Mouse (Mus musculus) monocyte, adult 2 months (primary cell): ENCODE measurements around the gene Krba1.

Experiments
- DNase-seq, 2 experiments: peaks; one replicate each; pipeline ENCODE4 v3.0.0; 2022; ENCODE audit warnings: low spot score in 2 of 2, low read depth in 1 of 2

Krba1 gene

DNA sequence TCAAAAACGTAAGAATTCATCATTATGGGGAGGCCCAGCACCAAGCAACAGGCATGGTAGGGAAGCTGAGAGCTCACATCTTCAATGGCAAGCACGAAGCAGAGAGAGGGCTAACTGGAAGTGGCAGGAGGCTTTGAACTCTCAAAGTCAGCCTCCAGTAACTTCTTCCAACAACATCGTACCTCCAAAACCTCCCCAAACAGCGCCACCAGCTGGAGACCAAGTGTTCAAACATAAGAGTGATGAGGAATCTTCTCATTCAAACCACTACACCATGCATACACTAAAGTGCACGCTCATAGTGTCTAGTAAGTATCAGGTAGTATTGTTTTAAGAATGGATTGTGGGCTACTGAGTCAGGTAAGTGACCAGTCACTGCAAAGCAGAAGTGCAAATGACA is 28.7 kb downstream of the Krba1 start:
- DNase-seq = no peak

DNA sequence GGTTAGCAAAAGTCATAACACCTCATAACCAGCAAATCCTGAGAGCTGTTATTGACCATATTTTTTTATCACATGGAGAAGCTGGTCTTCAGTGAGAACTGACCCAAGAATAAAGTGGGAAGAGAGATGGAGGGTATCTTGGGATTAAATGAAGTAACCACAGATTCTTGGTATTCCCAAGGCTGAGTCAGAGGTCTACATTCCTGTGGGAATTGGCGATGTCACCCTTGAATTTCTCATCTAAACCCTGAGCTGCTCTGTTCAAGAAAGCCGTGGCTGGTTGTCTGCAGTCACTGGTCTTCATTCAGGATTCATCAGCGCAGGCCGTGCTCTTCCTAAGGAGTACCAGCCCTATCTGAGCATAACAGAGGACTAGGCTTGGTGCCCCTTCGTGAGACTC is 31.6 kb downstream of the Krba1 start:
- DNase-seq = no peak

DNA sequence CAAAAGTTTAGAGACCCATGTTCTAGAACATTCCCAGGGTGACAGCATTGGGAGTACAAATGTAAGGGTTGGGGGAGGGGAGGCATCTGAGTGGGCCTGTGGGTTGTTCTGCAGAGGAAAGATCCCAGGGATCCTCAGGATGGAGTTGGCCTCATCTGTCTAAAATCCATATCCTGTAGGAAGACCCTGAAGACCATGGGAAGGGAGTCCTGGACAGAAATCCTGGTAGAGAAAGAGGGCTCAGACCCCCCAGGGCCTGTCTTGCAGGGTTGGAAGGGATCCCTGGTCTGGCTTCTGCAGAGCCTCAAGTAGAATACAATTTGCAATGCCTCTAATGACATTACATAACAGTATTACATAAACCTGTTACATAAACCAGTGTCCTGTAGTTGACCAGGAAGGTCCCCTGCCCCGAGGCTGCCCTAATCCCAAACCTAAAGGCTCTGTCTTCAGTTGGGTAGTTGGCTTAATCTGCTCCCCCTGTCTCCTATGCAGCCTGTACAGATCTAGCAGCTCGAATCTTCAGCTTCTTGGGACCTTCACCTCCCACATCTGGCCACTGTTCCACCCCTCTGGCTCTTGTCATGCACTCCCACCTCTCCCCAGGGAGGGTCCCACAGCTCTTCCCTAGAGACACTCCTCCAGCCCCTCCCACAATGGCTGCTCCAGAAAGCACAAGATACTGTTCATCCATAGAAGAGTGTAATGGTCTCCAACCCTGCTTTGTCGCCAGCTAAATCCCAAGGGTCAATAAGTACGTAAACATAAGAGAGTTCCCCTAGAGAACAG is 33.6 kb downstream of the Krba1 start:
- no peak for DNase-seq

DNA sequence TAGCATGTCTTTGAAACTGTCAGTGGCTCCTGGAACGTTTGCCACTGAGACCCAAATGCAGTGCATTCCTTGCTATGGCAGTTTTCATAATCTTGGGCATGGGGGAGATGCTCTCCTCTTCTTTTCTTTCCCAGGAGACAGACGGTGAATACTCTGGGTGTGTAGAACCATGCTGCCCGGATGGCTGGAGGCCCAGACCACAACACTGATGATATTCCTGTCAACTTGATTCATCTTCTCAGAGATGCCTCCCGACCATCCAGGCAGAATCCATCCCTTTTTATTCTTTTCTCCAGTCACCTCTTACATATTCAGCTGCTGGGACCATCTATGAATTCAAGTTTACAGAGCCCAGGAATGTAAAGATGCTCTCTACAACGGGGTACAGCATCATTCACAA is 35.4 kb downstream of the Krba1 start:
- DNase-seq = no peak

DNA sequence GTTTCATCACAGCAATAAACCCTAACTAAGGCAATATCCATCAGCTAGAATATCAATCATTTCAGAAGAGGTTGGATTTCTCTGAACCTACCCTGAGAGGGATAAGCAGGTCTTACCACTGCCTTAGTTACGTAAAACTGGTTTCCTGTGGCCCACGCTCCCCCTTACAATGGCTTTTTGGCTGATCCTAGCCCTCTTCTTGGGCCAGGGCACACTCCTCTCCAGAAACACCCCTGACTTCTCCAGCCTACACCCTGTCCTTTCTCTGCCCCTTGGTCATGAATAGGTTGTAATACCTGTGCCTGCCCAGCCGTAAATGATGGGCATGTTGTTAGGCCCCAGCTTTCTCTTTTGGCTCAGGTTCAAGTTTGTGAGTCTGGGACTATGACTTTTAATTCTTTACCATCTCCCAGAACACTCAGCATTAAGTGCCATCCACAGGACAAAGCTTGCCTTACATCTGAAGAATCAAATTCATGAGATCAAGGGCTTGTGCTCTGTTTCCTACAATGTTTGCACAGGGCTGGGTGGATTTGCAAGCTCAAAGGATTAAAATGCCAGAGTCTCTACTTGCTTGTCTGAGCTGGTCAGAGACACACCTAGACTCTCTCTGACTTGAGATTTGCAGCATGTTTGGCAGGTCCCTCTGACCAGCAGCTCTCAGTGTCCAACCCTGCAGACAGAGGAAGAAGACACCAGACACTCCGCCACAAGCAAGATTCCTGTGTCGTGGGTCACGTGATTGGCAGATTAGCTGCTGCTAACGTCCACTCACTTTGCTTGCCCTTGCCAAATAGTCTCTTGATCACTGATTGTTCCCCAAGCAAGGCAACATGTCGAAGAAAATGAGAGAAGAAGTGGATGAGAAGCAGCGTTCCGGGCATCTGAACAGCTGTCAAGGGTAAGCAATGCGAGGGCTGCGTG is 37.8 kb downstream of the Krba1 start:
- no peak for DNase-seq

DNA sequence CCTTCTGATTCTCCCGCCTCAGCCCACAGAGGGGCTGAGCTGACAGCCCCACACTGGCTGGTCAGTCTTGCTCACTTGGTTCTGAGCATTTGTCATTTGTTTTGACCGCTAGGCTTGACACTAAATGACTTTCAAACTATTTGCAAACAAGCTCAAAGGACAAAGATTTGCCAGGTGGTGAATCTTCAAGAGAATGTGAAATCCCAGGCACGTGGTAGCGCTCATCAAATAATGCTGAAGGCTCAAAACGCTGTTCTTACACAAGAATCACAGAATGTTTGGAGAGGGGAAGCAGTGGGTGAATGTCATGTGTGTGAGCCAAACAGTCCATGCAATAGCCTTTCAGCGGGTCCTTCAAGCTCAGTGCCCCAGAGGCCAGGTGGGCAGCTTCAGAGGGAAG is 39.3 kb downstream of the Krba1 start:
- DNase-seq = no peak

DNA sequence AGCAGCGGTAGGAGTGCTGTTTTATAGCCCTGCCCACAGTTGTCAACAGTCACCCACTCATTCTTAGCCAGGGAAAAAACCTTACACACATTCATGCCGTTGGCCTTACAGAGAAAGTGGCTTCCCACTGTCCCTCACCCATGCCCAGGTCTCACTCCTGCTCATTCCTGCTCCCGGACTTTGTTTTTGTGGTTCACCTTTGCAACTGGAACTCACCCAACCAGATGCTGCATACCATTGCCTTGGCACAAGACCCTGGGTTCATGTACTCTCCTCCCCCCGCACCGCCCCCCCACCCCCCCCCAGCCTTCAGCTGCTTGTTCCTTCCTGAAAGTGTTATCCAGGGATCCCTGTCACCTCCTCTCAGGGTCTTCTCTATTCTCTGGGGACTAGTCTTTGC is 39.7 kb downstream of the Krba1 start:
- DNase-seq = no peak

DNA sequence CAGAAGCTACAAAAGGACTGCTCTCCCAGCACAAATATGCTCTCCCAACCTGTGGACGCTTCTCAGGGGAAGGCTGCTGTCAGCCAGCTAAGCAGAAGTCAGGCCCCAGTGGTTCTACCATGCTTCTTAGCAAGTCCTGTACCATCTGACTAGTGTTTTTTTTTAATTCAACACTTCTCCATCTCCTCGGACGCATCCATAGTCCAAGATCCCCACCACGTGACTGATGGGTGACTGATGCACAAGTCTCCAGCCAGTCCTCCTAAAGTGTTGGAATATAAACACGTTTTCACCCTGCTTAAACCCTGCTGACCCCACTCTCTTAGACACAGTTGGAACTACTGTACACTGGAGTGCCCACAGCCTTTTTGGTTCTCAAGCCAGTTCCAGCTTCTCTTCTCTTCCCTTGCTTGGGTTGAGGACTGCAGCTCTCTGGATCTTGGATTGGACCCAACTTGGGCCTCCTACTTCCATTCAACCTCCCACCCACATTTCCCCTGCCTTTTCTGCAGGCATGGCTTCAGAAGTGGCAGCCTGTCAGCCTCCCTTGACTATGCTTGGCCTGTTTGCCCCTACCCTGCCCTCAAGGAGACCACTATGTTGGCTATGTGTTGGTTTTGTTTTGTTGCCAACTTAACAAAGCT is 40.4 kb downstream of the Krba1 start:
- no peak for DNase-seq

DNA sequence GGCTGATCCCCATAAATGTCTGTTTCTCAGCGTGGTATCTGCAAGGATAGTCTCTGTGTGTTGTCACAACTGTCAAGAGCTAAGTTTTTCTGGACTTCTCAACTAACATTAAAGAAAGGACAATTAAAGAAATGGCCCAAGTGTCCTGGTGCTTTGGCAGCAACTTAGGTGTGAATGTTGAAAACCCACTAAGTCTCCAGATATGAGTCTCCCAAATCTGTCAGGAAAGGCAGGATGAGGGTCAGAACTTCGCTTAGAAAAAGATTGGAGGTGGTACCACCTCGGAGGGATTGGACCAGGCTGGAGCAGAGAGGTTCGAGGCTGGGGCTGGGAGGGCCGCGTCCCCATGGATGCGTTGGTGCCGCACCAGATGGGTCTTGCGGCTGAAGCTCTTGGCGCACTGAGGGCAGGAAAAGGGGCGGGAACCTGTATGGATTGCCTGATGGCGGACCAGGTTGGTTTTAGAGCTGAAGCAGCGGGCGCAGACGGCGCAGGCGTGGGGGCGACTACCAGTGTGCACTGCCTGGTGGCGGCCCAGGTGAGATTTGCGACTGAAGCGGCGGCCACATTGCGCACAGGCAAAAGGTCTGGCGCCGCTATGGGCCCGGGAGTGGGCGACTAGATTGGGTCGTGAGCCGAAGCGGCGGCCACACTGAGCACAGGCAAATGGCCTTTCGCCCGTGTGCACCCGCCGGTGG is 42.4 kb downstream of the Krba1 start:
- no peak for DNase-seq

DNA sequence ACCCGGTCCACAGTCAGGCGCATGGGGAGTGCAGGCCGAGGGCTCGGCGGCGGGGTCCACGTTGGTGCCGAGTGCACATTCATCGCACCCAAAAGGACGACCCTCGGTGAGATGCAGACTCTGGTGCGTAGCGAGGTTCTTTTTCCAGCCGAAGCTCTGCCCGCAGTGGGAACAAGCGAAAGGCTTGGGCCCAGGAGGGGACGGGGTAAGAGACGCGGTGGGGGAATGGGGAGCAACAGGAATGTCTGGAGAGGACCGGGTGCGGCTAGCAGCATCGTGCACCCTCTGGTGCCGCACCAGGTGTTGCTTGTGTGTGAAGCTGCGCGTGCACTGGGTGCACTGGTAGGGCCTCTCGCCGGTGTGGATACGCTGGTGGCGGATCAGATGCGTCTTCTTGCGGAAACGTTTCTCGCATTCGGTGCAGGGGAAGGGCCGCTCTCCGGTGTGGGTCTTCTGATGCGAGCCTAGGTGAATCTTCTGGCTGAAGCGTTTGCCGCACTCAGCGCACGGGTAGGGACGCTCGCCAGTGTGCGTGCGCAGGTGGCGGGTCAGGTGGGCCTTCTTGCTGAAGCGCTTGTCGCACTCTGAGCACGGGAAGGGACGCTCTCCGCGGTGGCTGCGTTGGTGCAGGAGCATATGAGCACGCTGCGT is 43.2 kb downstream of the Krba1 start:
- DNase-seq = no peak

DNA sequence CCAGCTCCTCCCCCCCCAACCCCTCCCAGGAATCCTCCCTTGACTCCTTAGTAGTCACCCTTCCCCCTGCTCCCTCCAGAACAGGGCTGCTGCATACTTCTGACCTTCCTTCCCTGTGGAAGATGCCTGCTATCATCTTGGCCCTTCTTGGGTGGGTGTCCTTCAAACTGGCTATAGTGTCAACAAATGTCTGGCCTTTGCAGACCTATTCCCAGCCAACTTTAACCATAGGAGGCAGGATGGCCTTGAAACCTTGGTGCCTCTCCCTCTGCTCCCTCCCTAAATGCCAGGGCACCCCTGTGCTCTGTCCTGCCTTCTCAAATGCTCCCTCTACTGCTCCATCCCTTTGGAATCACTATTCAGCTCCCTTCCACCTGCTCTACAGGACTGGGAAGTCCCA is 44.3 kb downstream of the Krba1 start:
- no peak for DNase-seq

DNA sequence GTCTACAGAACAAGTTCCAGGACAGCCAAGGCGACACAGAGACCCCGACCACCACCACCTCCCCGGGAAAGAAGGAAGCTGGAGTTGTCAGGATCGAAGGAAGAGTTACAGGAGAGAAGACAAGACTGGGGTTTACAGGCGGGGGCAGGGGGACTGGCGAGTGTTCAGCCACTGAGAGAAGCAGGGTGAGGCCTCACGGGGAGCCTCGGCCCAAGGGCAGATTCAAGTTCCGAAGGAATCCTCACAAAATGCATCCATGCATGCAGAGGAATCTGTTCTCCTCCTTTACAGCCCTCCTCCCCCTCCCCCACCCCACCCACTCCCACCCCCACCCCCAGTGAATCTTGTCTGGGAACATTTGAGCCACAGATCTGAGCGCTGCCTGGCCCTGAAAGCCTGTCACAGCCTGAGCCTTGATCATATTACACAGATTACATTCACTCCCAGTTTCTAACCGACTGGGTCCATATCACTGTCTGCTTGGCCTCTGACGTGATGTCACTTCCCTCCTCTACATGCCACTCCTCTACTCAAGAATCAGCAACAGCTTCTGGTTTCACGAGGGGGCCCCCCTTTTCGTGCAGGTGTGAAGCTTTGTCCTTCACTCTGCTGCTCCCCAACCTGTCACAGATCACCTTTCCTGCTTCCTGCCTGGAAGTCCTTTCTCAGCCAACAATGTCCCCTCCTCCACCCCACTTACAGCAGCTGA is 45.1 kb downstream of the Krba1 start:
- no peak for DNase-seq

DNA sequence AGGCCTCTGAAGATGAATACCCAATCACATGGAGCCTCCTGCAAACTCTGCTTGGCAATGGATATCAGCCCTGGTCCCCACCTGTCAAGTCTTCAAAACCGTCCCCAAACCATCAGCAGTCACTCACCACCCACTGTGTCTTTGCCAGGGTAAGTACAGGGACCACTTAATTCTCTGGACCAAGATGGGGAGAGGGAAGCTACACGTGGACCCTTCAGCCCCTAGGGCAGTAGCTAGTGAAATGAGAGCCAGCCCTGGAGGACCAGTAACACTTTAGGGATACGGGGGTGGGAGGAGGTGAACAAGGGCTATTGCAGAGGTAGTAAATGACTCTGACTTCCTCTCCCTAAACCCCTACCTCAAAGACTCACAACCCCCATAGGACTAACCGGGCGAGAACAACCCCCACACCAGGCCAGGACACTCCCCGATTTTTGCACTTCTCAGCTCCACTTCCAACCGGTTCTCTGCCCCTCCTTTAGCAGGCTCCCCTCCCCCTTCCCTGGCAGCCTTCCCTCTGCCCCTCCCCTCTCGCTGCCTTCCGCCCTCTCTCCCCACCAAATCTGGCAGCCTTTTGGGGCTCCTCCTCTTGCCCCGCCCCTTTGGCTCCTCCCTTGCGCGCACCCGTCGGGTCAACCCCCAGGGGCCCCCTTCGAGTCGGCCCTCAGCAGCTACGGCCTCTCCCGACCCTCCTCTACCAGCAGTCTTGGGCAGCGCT is 48.4 kb downstream of the Krba1 start:
- peak; percentile 45 to 59 for DNase-seq

DNA sequence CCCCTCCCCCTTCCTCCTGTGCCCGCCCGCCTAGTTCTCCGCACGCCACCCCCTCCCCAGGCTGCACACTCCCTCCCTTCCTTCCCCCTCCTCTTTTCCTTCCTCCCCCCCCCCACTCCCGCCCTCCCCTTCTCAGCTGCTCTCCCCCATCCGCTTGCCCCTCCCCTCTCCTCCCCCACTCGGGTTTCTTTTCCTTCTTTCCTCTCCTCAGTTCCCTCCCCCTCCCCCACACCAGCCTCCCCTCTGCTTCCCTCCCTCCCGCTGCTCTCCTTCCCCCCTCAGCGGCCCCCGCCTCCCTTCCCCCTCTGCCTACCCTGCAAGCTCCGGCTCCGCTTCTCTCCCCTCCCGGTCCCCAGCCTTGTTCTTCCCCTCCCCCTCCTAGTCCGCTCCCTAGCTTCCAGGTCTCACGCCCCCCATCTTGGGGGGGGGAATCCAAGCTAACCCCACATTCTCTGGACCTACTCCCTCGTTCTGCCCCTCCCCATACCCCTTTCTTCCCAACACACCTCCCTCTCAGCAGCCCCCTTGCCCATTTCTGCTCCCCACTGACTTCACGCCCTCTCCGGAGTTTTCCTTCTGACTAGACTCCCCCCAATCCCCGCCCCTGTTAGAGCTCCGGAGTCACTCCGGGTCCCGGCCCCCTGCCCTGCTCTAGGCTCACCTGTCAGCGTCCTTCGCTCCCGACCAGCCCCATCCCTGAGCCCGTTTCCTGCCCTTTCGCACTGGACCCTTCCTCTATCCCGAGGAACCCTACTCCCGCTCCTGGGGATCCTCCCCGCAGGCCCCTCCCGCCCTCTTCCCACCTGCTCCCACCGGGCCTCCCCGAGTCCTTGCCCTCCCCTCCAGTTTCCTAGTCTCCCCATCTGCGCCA is 49.2 kb downstream of the Krba1 start:
- no peak for DNase-seq

DNA sequence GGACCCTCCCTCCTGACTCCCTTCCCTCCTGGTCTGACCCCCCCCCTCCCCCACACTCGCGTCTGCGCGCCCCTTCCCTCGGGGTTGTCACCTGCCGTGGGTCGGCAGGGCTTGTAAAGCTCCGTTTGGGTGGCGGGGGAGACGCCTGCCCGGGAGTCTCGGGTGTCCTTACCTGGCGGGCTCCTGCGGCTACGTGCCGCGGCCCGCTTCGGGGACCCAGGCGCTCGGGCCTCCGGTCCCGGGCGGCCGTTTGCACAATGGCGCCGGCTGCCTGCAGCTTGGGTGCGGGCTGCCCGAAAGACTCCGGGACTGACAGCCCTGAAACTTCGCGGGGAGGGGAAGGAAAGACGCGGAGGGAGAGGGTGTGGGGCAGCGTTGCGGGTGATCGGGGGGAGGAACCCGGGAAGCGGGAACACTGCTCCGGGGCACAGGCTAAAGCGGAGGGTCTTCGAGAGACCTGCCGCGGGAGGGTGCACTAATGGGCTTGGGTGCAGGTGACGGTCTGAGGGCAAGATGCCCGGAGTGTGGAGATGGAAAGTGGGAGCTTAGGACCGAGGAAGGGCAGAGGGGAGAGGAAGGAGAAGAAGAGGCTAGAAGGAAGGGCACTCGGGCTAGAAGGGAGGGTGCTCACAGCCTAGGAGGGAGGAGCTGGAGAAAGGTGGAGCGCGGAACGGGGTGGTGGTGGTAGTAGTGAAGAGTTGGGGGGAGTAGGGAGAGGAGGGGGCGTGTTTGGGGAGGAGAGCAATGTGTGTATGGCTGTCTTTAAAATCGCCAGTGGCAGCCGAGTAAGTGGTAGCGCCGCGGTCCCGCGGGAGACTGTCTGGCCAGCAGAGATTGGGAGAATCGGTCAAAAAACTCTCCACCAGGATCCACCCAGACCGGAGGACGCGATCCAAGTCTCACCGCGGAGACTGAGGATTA is 50.1 kb downstream of the Krba1 start, which contains the start of gene Zfp467:
Gene Zfp467, minus strand, starts transcription at position 645 of the 921 bp plus-strand sequence.
- peak in 1 of 2 experiments; percentile 10 for DNase-seq

DNA sequence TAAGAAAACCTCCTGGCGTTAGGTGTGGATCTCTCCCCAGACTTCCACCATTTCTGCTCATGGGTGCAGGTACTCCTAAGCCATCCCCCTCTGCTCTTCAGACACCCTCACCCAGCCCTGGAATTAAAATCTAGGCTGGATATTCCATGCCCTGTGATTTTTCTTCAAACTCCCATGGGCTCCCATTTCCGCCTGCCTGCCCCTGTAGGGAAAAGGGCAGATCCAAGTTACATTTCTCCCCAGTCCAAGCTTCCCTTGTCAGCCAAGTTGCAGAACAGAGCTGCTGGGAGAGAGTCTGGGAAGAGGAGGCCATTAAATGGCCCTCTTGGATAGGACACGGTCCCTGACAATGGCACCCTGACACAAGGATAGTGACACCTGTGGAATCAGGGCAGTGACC is 50.9 kb downstream of the Krba1 start:
- no peak for DNase-seq

DNA sequence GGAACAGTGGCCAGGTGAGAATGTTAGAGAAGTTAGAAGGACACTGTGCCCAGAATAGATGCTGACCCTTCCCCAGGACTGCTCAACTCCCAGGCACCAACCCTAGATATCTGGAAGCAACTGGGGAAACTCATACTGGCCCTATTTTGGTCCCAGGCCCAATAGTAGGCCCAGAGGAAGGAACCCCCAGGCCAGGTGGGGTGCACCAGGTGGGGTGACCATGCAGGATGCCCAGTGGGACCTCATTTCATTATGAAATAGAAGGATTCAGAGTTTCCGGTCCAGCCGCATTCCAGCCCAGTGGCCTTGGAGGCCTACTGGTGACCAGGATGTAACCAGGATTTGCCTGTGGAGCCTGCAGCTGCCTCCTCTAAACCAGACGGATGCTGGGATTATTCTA is 51.5 kb downstream of the Krba1 start:
- DNase-seq = no peak
